Mouse (Mus musculus) mouse trophoblast stem cell (cell line): Measurements from ENCODE around the gene Wif1.

ENCODE experiments used
- in situ Hi-C, 2 experiments: fragments of 300-500 bp; cut with MseI, MboI; formaldehyde crosslinking; loops; 2 replicates in 1 of 2; 3 replicates in 1 of 2; pipeline ENCODE4 v1.15.1; 2025

Gene Wif1

DNA sequence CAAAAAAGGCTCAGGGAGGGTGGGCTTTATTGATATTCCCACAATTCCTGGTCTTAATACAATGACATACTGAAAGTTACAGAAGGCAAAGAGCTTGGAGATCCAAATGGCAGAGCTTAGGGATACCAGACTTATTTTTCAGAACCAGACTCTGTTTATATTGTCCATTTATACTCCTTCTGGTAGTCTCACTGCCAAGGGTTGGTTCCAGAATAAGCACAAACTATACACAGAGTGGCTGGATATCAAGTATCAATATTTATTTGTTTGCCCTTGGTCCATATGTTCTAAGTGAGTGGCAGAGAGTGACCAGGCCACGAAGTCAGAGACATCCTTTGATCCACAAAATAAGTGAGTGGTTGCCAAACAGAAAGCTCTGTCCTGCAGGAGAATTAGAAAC, 34.2 kb downstream of the Wif1 start:
- in situ Hi-C loops, result no loop called here

DNA sequence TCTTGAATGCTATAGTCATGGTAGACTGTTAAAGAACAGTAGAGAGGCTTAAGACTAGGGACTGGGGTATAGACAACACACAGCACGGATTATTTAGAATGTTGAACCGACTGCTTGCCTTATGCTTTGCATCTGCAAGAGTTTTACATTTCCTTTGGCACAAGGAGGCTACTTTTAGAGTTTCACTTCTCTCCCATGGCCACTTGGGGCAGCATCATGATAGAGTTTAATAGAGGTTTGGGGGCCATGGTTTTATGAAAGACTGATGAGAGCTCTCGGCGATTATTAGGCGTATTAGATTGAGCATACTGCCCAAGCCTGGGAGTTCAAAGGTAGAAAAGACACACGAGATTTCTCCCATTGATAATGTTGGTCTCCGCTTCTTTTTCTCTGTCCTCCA, 37.0 kb downstream of the Wif1 start:
- in situ Hi-C loops, result no loop called here

DNA sequence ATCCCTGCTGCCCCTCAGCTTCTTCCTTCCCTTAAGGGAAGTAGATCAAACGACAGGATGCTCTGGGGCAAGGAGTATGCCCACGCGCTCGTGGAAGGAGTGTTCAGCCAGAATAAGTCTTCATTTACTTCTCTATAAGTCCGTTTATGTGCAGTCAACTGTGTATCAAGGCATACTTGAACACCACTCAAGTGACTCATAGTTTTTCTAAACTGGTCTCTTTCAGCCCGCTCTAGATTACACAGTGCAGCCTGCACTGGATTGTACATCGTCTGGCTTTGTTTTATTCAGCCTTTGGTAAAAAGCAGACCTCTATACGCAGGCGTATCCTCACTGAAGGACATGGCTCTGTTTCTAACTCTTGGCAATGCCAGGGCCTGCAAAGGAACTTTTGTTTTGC, 46.7 kb downstream of the Wif1 start:
- in situ Hi-C loops, result no loop called here

DNA sequence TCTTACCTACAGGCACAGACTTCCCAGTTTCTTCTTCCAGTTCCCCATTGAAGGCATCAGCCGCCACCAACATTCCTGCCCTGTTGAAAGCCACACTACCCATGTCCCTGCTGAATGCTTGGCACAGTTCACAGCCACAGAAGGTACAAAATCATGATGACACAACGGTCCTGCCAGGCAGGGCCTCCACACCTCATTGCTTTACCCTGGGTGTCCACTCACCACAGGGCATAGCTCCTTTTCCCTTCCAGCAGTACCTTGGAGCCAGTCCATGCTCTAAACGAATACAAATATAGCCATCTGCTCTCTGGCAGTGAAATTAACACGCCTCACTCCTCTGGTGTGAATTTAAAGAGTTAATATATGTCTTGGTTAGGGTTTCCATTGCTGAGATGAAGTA, 49.1 kb downstream of the Wif1 start:
- in situ Hi-C loops, result no loop called here

DNA sequence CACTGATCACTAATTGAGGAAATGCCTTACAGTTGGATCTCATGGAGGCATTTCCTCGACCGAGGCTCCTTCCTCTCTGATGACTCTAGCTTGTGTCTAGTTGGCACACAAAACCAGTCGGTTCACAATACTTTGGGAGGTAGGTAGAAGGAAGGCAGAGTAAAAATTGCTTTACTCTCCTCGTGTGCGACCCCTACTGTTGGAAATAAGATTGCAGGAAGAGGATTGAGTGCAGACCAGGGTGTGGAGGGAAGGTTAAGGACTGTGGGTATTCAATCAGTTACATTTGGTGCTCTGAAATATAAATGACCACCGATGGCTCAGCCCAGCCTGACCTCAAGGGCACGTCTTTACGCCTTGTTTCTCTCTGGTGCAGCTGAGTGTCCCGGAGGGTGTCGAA, 49.8 kb downstream of the Wif1 start:
- in situ Hi-C loops, result no loop called here

DNA sequence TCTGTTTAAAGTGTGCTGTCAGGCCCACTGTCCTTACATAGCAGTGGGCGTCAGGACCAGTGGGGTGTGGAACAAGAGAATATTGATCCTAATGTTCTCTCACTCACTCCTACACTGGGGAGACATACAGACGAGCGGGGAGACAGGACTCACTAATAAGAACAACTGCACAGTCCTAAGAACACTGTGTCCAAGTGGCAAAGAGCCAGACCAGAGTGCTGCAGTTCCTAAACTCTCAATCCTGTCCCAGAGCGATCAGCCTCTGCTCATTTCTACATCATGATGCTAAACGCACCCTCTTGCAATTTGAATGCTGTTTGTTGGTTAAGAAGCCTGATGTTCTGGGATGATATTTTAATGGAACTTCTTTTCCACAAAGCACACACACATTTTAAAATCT, 54.9 kb downstream of the Wif1 start:
- in situ Hi-C loops, result no loop called here

DNA sequence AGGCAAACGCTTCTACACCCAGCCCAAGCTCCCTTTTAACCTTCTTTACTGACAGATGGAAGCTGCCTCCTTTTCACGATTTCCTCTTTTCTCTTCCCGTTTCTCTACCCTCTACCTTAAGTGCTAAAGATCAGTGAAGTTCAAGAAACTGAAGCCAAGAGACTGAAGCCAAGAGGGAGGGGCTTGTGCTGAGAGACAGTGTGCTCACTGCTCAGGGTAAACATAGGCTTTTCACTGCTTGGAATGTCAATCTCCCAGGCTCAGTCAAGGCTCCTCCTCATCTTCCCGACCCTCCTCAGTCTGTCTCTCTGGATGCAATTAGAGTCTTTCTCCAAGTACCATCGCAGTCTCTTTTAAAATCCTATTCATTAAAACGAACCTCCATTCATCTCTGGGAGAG, 55.6 kb downstream of the Wif1 start:
- in situ Hi-C loops, result no loop called here

DNA sequence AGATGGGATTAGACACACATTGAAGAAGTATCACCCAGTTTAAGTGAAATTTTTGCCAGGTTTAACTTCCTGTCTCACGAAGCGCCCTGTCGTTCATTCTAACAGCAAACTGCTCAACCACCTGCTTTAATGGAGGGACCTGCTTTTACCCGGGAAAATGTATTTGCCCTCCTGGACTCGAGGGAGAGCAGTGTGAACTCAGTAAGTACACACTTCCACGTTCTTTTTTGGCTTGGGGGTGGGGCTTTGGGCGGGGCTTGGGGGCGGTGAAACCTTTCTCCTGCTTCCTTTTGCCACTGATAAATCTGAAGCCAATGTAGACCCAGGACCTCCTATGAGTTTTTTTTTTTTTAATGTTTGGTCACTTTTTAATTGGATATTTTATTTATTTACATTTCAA, 56.2 kb downstream of the Wif1 start:
- in situ Hi-C loops, result no loop called here

DNA sequence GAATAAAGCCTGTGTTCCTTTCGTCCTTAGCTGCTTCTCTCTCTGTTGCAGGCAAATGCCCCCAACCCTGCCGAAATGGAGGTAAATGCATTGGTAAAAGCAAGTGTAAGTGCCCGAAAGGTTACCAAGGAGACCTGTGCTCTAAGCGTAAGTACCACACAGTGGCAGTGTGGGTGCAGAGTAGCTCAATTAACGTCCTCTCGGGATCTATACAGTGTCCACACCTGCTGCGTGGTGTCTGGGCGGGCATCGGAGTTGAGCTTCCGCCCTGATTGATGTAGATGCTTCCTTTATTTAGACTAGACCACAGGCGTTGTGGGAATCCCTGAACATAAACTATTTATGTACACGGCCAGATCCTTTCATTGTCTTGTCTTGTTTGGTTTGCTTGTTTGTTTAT, 62.2 kb downstream of the Wif1 start:
- in situ Hi-C loops, result no loop called here

DNA sequence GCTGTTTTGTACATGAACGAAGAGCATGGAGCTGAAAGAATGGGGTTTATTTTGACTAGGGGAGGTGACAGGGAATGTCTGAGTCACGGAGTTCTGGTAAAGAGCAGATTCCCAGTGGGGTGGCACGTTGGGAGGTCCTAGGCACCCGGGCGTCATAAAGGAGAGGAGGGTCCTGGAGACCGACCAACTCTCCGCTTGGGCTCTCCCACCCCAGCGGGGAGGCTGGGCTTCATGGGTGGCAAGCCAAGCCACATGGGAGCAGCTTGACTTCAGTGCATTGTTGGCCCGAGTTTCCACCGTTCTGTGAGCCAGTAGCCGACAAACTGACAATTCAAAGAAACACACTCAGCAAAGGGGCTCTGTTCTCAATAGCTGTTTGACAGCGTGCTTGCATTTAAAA, 64.5 kb downstream of the Wif1 start:
- in situ Hi-C loops, result no loop called here

DNA sequence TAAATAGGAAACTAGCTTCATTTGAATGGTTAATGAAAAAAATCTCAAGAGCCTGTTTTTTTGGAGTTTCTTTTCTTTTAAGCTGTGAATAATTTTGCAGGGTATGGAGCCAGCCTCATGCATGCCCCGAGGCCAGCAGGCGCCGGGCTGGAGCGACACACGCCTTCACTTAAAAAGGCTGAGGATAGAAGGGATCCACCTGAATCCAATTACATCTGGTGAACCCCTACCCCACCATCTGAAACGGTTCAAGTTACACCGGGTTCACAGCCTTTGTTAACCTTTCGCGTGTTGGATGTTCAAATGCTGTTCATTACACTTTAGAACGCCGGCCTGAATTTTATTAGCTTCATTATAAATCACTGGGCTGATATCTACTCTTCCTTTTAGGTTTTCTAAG, 65.9 kb downstream of the Wif1 start:
- in situ Hi-C loops, result no loop called here

DNA sequence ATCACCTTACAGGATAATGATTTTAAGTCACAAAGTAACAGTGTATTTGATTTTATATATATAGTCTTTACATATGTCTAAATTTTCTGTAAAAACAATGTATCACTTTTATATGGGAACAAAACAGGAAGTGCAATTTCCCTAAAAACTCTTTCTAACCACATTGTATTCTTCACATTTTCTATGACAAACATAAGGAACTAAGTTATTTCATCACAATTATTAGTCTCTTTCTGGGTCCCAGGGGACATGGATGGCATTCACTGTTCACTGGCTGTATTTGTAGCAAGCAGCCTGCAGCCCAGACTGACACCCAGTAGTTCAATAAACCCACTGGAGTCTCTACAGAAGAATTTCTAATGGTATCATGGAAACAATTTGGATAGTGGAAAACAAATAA, 82.4 kb downstream of the Wif1 start:
- in situ Hi-C loops, result no loop called here

DNA sequence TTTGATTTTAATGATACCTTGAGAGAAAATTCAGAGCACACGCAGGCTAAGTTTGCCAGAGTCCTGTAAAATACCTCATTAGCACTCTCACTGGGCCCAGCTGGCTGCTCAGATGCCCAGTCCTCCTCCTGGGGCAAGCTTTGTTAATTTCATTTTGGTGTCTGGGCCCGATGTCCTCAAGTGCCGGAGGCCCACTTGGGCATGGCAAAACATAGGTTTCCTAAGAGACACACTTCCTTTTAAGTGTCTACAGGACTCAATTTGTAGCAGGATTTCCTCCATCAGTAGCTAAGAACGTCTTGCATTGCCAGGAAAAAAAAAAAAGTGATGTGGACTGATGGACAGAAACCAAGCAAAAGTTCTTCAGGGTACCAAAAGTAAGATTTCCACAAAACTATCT, 82.9 kb downstream of the Wif1 start:
- in situ Hi-C loops, result no loop called here

DNA sequence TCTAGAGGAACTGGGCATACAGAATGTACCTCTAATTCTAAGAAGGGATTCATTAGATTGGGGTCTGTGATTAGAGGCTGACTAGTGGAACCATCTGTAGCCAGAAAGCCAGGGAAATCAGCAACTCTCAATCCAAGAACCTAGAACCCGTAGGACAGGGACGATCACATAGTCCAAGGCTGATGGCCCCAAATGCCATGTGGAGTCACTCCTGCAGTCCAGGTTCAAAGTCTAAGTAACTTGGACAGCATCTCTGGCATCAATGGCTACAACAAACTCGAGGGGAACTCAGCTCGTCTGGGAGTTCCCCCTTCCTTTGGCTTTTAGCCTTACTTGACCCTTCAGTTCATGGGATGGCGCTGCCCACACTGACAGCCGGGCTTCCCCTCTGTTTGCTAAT, 87.0 kb downstream of the Wif1 start:
- in situ Hi-C loops, result no loop called here

DNA sequence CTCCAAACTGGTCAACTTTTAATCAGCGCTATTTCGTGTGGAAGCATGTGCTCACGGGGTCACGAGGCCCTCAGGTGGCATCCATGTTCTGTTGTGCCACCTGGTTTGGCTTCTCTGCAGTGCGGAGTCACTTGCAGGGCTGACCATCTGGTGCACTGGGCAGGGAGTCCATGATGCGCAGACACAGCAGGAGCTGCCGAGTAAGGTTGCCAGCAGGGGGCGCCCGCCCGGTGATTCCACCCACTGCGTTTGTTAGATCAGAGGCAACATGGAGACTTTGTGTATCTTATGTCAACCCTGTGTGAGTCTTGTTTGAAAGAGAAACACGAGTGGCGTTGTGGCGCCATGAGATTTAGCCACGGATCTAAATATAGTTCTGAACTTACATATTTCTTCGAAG, 90.7 kb downstream of the Wif1 start:
- in situ Hi-C loops, result no loop called here

DNA sequence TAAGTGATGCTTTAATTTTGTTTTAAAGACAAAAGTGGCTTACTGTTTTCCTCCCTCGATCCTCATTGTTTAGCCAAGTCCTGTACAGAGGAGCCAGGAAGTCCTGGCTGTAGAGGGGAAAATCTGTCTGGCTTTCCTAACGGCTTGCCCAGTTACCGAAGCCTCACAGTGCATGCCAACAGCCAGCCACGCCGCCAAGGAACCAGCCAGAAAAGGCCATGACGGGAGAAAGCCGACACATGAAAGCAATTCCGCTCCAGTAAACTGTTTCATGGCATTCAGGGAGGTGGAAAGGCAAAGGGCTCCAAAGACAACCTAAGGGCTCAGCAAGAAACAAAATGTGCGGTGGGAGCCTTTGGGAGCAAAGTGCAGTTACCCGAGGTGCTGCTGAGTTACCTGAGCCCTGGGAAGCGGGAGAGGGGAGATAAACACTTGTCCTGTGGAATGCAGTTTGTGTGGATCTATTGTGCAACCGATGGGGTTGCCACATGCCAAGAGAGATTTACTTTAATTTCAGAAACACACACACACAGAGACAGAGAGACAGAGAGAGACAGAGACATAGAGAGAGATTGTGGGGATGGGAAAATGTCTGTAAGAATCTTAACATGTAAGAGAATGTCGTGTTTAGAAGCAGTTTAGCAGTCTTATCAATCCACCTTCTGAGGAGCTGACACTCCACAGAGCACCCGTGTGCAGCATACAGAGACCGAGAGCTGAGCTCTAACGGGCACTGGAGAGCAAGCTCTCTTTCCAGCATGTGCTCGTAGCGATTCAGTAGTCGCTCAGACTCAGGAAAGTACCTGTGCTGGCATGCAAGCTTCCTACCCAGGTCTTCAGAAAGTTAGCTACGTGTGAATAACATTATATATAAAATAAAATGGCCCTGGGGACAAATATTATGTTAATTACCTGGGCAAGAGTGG, 95.5 kb downstream of the Wif1 start:
- in situ Hi-C loops, result no loop called here
